Mouse (Mus musculus) embryonic fibroblast, embryonic 13.5 days (primary cell): Measurements from ENCODE around the gene Ick.

Experiments used
- CTCF ChIP-seq: IDR thresholded peaks from 2 replicates; pipeline ENCODE4 v1.5.1; 2011; ENCODE audit warnings: mild to moderate bottlenecking, control low read depth, low read length, moderate library complexity, borderline replicate concordance; ENCODE audit not compliant: insufficient read depth
- POLR2A ChIP-seq: IDR thresholded peaks from 2 replicates; pipeline ENCODE4 v1.6.1; 2011; ENCODE audit warnings: low read depth, mild to moderate bottlenecking, control low read depth, low read length, moderate library complexity

DNA sequence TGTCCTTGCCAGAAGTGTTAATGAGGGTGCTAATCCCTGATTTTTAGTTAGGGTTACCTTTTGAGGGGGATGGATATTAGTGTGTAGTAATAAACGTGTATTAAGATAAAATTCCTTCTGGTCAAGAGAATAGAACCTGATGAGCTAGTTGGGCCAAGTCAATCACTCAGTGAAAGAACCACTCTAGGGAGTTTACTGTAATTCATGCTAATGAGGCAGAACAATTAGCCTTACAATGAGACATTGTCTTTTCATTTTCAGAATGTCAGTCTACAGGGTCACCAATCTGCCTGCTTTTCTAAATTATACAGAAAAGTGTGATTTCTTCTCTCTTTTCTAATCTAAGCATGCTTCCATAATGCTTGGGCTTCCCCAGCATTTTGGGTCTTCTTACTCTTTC is 65.0 kb downstream of the Ick start:
- no peak for TF ChIP-seq CTCF
- TF ChIP-seq POLR2A, result no peak
